Mouse (Mus musculus) heart, embryonic 11.5 days (tissue): ENCODE measurements around the gene Ttc28. TPM values are rescaled to one million over a fixed set of nuclear protein-coding genes. Genes with fewer than 3 reads are reported as not detected.

Source experiments
- ATAC-seq: fragments of 200-750 bp; cut with Nextera tagmentation; replicated peaks from 2 replicates; pipeline ENCODE4 v1.8.0; 2017; ENCODE audit warnings: moderate library complexity; ENCODE audit not compliant: insufficient number of reproducible peaks, low FRiP score, low TSS enrichment
- H3K27ac ChIP-seq: fragments of 300-500 bp; sonication (generic); 2 replicates; pipeline ENCODE4 v1.5.1; 2014; ENCODE audit warnings: mild to moderate bottlenecking, low read depth, low read length
- H3K27me3 ChIP-seq: fragments of 300-500 bp; sonication (generic); 2 replicates; pipeline ENCODE4 v1.6.1; 2014; ENCODE audit warnings: mild to moderate bottlenecking, low read length, mixed read lengths; ENCODE audit not compliant: control insufficient read depth, insufficient read depth
- H3K36me3 ChIP-seq: fragments of 300-500 bp; sonication (generic); 2 replicates; pipeline ENCODE4 v1.6.1; 2014; ENCODE audit warnings: mild to moderate bottlenecking, low read length, moderate library complexity, mixed read lengths; ENCODE audit not compliant: control insufficient read depth, insufficient read depth
- H3K4me1 ChIP-seq: fragments of 300-500 bp; sonication (generic); 2 replicates; pipeline ENCODE4 v1.6.1; 2014; ENCODE audit warnings: low read length; ENCODE audit not compliant: control insufficient read depth, insufficient read depth
- H3K4me2 ChIP-seq: fragments of 300-500 bp; sonication (generic); 2 replicates; pipeline ENCODE4 v1.6.1; 2014; ENCODE audit warnings: mild to moderate bottlenecking, moderate library complexity
- H3K4me3 ChIP-seq: fragments of 300-500 bp; sonication (generic); 2 replicates; pipeline ENCODE4 v1.5.1; 2014; ENCODE audit warnings: low read depth, low read length
- H3K9ac ChIP-seq: fragments of 300-500 bp; sonication (generic); 2 replicates; pipeline ENCODE4 v1.6.1; 2014; ENCODE audit warnings: mild to moderate bottlenecking, low read depth, low read length, moderate library complexity
- H3K9me3 ChIP-seq: fragments of 300-500 bp; sonication (generic); replicated peaks from 2 replicates; pipeline ENCODE4 v1.6.1; 2016; ENCODE audit warnings: low read length; ENCODE audit not compliant: control insufficient read depth
- WGBS: fragments of 180-500 bp; shearing (Covaris S2); extraction: QIAGEN DNeasy Blood & Tissue Kit; methylation state at CpG from one replicate; pipeline ENCODE4 v1.1.7; 2014; ENCODE audit not compliant: insufficient replicate concordance; 5-methylcytosine and 5-hydroxymethylcytosine counted together
- polyA plus RNA-seq: library from polyadenylated mRNA; unstranded; fragments of >200 nt; fragmentation: Nextera tagmentation; extraction: Ambion mirVana; gene quantifications from 2 replicates; pipeline ENCODE4 v1.2.1, GENCODE M21; 2014

The Ttc28 gene
- polyA plus RNA-seq, 1 experiment from 2014 or later: 8.1 TPM

- Histone ChIP-seq H3K27ac (no peak overlapping the region), H3K9ac (no peak overlapping the region), H3K4me3 (no peak overlapping the region), H3K36me3 (peaks cover 6% of the 10 kb centered on the region), H3K4me1 (peaks cover 26% of the 10 kb centered on the region), H3K4me2 (no peak overlapping the region), H3K27me3 (peaks cover 7% of the 10 kb centered on the region; the same call in 1 of the 2 replicates), H3K9me3 (peaks cover 3% of the 10 kb centered on the region; the same call in 1 of the 2 replicates)
- ATAC-seq: no peak
- WGBS: 57% methylated on average over 3 of the region's 3 CpGs
These were observed 387.5 kb downstream of the Ttc28 start for GRCm38 (mm10) chr5:111267100-111267499.

DNA sequence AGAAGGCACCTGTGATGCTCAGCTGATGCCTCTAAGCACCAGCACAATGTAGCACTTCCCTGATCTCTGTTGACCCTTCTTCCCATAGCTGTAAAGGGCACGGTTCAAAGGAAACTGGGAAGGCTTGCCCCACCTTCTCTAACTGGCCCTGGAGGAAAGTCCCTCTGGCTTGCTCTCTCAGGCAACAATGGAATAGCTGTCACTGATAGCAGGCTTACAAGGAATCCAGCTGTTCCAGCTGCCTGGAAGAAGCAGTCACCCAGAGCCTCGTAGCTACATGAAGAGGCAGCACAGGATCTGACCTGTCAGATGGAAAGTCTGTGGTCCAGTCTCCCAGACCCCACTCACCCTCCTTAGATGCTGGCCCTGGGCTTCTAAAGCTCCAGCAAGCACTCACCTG, 389.2 kb downstream of the Ttc28 start:
- H3K4me2 ChIP-seq: no peak overlapping the region
- peaks cover 3% of the 10 kb centered on the region; the same call in 1 of the 2 replicates for H3K9me3 ChIP-seq
- H3K27ac ChIP-seq: no peak overlapping the region
- ATAC-seq: no peak
- 21% methylated on average over 2 of the region's 2 CpGs for WGBS
- H3K4me1 ChIP-seq: peaks cover 8% of the 10 kb centered on the region
- peaks cover 7% of the 10 kb centered on the region; the same call in 1 of the 2 replicates for H3K27me3 ChIP-seq
- H3K9ac ChIP-seq: no peak overlapping the region
- no peak overlapping the region for H3K4me3 ChIP-seq
- peaks cover 6% of the 10 kb centered on the region for H3K36me3 ChIP-seq

- Histone ChIP-seq H3K27ac (no peak overlapping the region), H3K9ac (no peak overlapping the region), H3K9me3 (peaks cover 3% of the 10 kb centered on the region; the same call in 1 of the 2 replicates), H3K4me3 (no peak overlapping the region), H3K36me3 (peaks cover 6% of the 10 kb centered on the region), H3K27me3 (peaks cover 7% of the 10 kb centered on the region; the same call in 1 of the 2 replicates), H3K4me1 (peaks cover 2% of the 10 kb centered on the region; the same call in 1 of the 2 replicates), H3K4me2 (no peak overlapping the region)
- no peak for ATAC-seq
- WGBS: 63% methylated on average over 6 of the region's 6 CpGs
These were observed 390.1 kb downstream of the Ttc28 start for GRCm38 (mm10) chr5:111269613-111270205.

GRCm38 (mm10) chr5:111270246-111271002, 390.8 kb downstream of the Ttc28 start:
- Histone ChIP-seq H3K27ac (no peak overlapping the region), H3K4me2 (no peak overlapping the region), H3K36me3 (peaks cover 6% of the 10 kb centered on the region), H3K4me1 (peaks cover 6% of the 10 kb centered on the region; the same call in 1 of the 2 replicates), H3K4me3 (no peak overlapping the region), H3K27me3 (peaks cover 7% of the 10 kb centered on the region; the same call in 1 of the 2 replicates), H3K9me3 (peaks cover 3% of the 10 kb centered on the region; the same call in 1 of the 2 replicates), H3K9ac (no peak overlapping the region)
- WGBS: 70% methylated on average over 15 of the region's 15 CpGs
- ATAC-seq: no peak

- Histone ChIP-seq H3K27ac (no peak overlapping the region), H3K36me3 (peaks cover 4% of the 10 kb centered on the region; the same call in 1 of the 2 replicates), H3K4me3 (no peak overlapping the region), H3K27me3 (peaks cover 9% of the 10 kb centered on the region; the same call in 1 of the 2 replicates), H3K9ac (no peak overlapping the region), H3K4me2 (no peak overlapping the region), H3K9me3 (no peaks in the 10 kb centered on the region), H3K4me1 (peaks cover 6% of the 10 kb centered on the region)
- 27% methylated on average over 10 of the region's 10 CpGs for WGBS
- no peak for ATAC-seq
These were observed 394.0 kb downstream of the Ttc28 start for GRCm38 (mm10) chr5:111273589-111273988.

DNA sequence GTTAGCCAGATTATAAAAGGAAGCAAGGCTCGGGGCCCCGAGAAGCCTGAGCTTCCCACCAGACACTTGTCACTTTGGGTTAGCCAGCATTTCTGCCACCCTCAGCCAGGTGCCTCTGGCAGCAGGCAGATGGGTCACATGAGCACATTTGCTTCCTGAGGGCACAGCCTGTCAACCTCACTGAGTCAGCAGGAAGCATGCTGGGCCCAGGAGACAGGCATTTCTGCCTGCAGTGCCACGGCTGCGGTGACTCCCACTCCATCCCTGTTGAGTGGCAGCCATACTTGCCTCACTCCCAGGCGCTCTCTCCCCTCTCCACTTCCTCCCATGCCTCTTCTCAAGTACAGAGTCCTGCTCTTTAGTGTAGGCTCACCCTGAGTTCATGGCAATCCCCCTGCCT, 395.3 kb downstream of the Ttc28 start:
- Histone ChIP-seq H3K4me1 (peaks cover 6% of the 10 kb centered on the region), H3K9ac (0 out of 2 replicates have a peak overlapping the region, but pooled peaks have one; percentile 16), H3K36me3 (peaks cover 4% of the 10 kb centered on the region; the same call in 1 of the 2 replicates), H3K27me3 (peaks cover 5% of the 10 kb centered on the region; the same call in 1 of the 2 replicates), H3K4me2 (no peak overlapping the region), H3K27ac (no peak overlapping the region), H3K4me3 (no peak overlapping the region), H3K9me3 (no peaks in the 10 kb centered on the region)
- WGBS: 62% methylated on average over 5 of the region's 5 CpGs
- no peak for ATAC-seq

DNA sequence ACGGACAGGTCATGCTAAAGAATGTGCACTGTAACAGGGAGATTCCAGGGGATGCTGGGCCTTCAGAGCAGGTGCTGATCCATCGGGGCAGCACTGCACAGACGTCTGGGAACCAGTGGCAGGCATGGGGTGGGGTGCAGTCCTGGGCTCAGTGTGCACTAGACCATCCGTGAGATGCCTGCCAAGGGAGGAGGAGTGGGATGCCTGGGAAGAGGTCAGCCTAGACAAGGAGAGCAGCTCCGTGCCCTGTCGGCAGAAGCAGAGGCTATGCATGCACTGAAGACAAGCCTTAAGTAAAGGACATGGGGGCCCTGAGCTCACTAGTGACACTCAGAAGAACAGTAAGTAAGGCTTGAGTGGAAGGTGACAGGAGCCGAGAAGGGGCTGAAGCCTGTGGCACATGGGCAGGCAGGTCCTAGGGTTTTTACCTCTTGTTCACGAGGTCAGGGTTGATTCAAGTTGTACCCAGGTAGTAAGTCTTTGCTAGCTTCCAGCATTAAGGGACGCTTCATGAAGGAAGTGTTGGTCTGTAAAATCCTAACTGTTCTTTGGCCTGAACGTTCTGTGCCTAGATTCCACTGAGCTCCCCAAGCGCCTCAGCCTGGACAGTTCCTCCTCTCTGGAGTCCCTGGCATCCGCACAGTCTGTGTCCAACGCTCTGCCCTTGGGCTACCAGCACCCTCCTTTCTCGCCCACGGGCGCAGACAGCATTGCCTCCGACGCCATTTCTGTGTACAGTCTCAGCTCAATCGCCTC, 405.0 kb downstream of the Ttc28 start:
- peaks cover 18% of the 10 kb centered on the region for H3K27me3 ChIP-seq
- peaks cover 9% of the 10 kb centered on the region for H3K4me1 ChIP-seq
- H3K36me3 ChIP-seq: peaks cover 2% of the 10 kb centered on the region; the same call in 1 of the 2 replicates
- no peaks in the 10 kb centered on the region for H3K9me3 ChIP-seq
- no peak overlapping the region for H3K9ac ChIP-seq
- no peak overlapping the region for H3K4me2 ChIP-seq
- H3K27ac ChIP-seq: no peak overlapping the region
- no peak overlapping the region for H3K4me3 ChIP-seq
- WGBS: 80% methylated on average over 19 of the region's 19 CpGs
- no peak for ATAC-seq

DNA sequence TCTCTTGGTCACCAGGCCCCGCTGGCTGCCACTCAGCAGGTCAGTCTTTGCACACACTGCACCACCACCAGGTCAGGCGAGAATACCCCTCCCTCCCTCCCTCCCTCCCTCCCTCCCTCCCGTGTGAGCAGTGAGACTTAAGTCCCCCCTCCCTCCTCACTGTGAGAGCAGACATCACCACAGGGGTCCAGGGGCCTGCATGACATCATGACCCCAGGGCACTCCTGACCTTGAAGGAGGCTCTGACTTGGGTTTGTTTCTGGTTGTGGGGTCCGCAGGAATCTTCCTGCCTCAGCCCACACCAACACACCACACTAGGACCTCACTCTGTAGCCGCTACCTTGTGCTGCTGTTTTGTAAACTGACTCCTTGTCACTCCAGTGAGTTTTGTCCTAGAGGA, 408.0 kb downstream of the Ttc28 start:
- no peak for ATAC-seq
- H3K4me3 ChIP-seq: no peak overlapping the region
- H3K4me1 ChIP-seq: 0 out of 2 replicates have a peak, but pooled peaks cover 3% of the 10 kb centered on the region
- whole genome bisulfite sequencing: 49% methylated on average over 5 of the region's 5 CpGs
- H3K9ac ChIP-seq: no peak overlapping the region
- H3K9me3 ChIP-seq: no peaks in the 10 kb centered on the region
- H3K4me2 ChIP-seq: no peak overlapping the region
- no peak overlapping the region for H3K27ac ChIP-seq
- peaks cover 2% of the 10 kb centered on the region; the same call in 1 of the 2 replicates for H3K36me3 ChIP-seq
- H3K27me3 ChIP-seq: peaks cover 18% of the 10 kb centered on the region
